Mouse (Mus musculus) testis, postnatal 14 days (tissue): Measurements from ENCODE around the gene Nt5c3.

ENCODE experiments used
- DNase-seq: peaks from one replicate; pipeline ENCODE4 v3.0.0; 2021; ENCODE audit warnings: low spot score

The Nt5c3 gene

GRCm38 (mm10) chr6:56835532-56835931 lies 88.2 kb downstream of the Nt5c3 start:
- no peak for DNase-seq

GRCm38 (mm10) chr6:56834769-56835168 lies 89.0 kb downstream of the Nt5c3 start:
- no peak for DNase-seq

DNA sequence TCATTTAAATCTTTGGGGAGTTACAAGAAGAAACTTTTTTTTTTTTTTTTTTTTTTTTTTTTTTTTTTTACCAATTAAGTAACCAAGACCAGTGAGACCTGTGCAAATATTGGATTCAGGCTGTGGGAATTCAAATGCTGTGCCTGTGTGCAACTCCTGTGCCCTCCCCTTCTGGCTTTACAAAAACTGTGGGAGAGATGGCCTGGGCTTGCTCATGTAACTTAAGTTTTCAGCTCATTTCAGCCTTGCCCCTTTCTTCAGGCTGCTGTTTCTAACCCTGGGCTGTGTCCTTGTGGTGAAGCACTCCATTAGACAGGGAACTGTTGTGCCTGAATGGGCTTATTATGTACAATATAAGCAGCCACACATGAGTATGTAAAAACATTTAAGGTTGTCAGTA lies 90.9 kb downstream of the Nt5c3 start:
- no peak for DNase-seq

GRCm38 (mm10) chr6:56832407-56832796 lies 91.3 kb downstream of the Nt5c3 start:
- DNase-seq, result no peak
